Mouse (Mus musculus) myocyte (in vitro differentiated cells): Measurements from ENCODE around the gene Gtf3c2. TPM values are rescaled to one million over a fixed set of nuclear protein-coding genes. Genes with fewer than 3 reads are reported as not detected.

Source experiments
- H3K27me3 ChIP-seq: one replicate; pipeline ENCODE4 v1.6.1; 2011; ENCODE audit not compliant: control insufficient read depth, insufficient read depth, insufficient read length
- H3K36me3 ChIP-seq: one replicate; pipeline ENCODE4 v1.6.1; 2011; ENCODE audit not compliant: control insufficient read depth, insufficient read depth
- H3K4me2 ChIP-seq: one replicate; pipeline ENCODE4 v1.6.1; 2011; ENCODE audit warnings: low read depth, control low read depth
- H3K4me3 ChIP-seq: one replicate; pipeline ENCODE4 v1.5.1; 2011; ENCODE audit warnings: mild to moderate bottlenecking, control low read depth, moderate library complexity
- H3K79me2 ChIP-seq: one replicate; pipeline ENCODE4 v1.6.1; 2011; ENCODE audit not compliant: control insufficient read depth, insufficient read depth
- H3ac ChIP-seq: one replicate; pipeline ENCODE4 v1.6.1; 2011; ENCODE audit not compliant: control insufficient read depth, insufficient read length
- CEBPB ChIP-seq: IDR thresholded peaks from 2 replicates; pipeline ENCODE4 v1.6.1; 2011; ENCODE audit warnings: mild to moderate bottlenecking, moderate library complexity; ENCODE audit not compliant: poor library complexity, insufficient read depth, severe bottlenecking
- E2F4 ChIP-seq: IDR thresholded peaks from one replicate; pipeline ENCODE4 v1.6.1; 2011; ENCODE audit warnings: mild to moderate bottlenecking, control low read depth, moderate library complexity; ENCODE audit not compliant: insufficient read depth
- MAX ChIP-seq: IDR thresholded peaks from one replicate; pipeline ENCODE4 v1.6.1; 2011; ENCODE audit warnings: low read depth, mild to moderate bottlenecking, control low read depth
- MYOD1 ChIP-seq, 3 experiments: IDR thresholded peaks; one replicate each; pipeline ENCODE4 v1.6.1; 2011; ENCODE audit warnings: control low read depth in 2 of 3, low read depth in 2 of 3, mild to moderate bottlenecking in 2 of 3, moderate library complexity in 1 of 3; ENCODE audit not compliant: insufficient read length in 2 of 3, control insufficient read depth in 1 of 3
- MYOG ChIP-seq, 3 experiments: IDR thresholded peaks; one replicate each; pipeline ENCODE4 v1.6.1; 2011; ENCODE audit warnings: control low read depth in 2 of 3, low read depth in 2 of 3, mild to moderate bottlenecking in 2 of 3; ENCODE audit not compliant: insufficient read length in 2 of 3, control insufficient read depth in 1 of 3, insufficient read depth in 1 of 3
- POLR2A ChIP-seq: IDR thresholded peaks from one replicate; pipeline ENCODE4 v1.6.1; 2011; ENCODE audit warnings: low read depth, mild to moderate bottlenecking, control low read depth, moderate library complexity; ENCODE audit not compliant: insufficient read length
- POLR2AphosphoS2 ChIP-seq: IDR thresholded peaks from one replicate; pipeline ENCODE4 v1.6.1; 2011; ENCODE audit warnings: low read depth, control low read depth; ENCODE audit not compliant: insufficient read length
- REST ChIP-seq: IDR thresholded peaks from one replicate; pipeline ENCODE4 v1.6.1; 2011; ENCODE audit warnings: mild to moderate bottlenecking, control low read depth, moderate library complexity; ENCODE audit not compliant: insufficient read depth, insufficient read length
- SRF ChIP-seq: IDR thresholded peaks from one replicate; pipeline ENCODE4 v1.6.1; 2011; ENCODE audit warnings: low read depth; ENCODE audit not compliant: control insufficient read depth, insufficient read length
- TCF12 ChIP-seq: IDR thresholded peaks from one replicate; pipeline ENCODE4 v1.6.1; 2011; ENCODE audit warnings: mild to moderate bottlenecking, control low read depth; ENCODE audit not compliant: poor library complexity, insufficient read depth, severe bottlenecking
- TCF3 ChIP-seq: IDR thresholded peaks from one replicate; pipeline ENCODE4 v1.6.1; 2011; ENCODE audit warnings: low read depth, control low read depth; ENCODE audit not compliant: insufficient read length
- USF1 ChIP-seq: IDR thresholded peaks from one replicate; pipeline ENCODE4 v1.6.1; 2011; ENCODE audit warnings: low read depth, mild to moderate bottlenecking, control low read depth, moderate library complexity
- polyA plus RNA-seq: library from polyadenylated mRNA; unstranded; fragments of >200 nt; fragmentation: generic; extraction: Trizol; gene quantifications from one replicate; pipeline ENCODE4 v1.2.1, GENCODE M21; 2012; ENCODE audit warnings: missing spikeins

Gene Gtf3c2
- polyA plus RNA-seq, 1 experiment: 24.9 TPM

GRCm38 (mm10) chr5:31201742-31202590, 22.0 kb upstream of the Gtf3c2 start, which contains the start of gene Zfp513:
Gene Zfp513 (minus strand): TSS chr5:31202303.
- no peaks in the 10 kb centered on the region for H3K27me3 ChIP-seq
- peak within 1 kb of the TSS; percentile 90 for H3K4me3 ChIP-seq
- H3ac ChIP-seq: peak within 1 kb of the TSS; percentile 34
- H3K36me3 ChIP-seq: peaks cover 44% of the 10 kb centered on the region
- peak within 1 kb of the TSS; percentile 90 for H3K4me2 ChIP-seq
- peak in 2 of 3 experiments; percentile 22 to 52 for TF ChIP-seq MYOD1 (IDR thresholded peaks at IDR 0.05; ENCODE audit: control insufficient read depth in 1 of 3, insufficient read length in 2 of 3, low read depth in 2 of 3)
- TF ChIP-seq TCF3: no peak
- peak; percentile 57 for TF ChIP-seq USF1
- peak; percentile 99 for TF ChIP-seq POLR2AphosphoS2
- no peak for TF ChIP-seq TCF12
- TF ChIP-seq POLR2A: peak; percentile 75
- no peak for TF ChIP-seq REST
- no peak for TF ChIP-seq MAX
- TF ChIP-seq E2F4: no peak
- peak in 2 of 3 experiments; percentile 46 to 69 for TF ChIP-seq MYOG (IDR thresholded peaks at IDR 0.05; ENCODE audit: control insufficient read depth in 1 of 3, insufficient read depth in 1 of 3, insufficient read length in 2 of 3, low read depth in 2 of 3)
- peaks cover 12% of the 10 kb centered on the region for H3K79me2 ChIP-seq

GRCm38 (mm10) chr5:31201042-31201741, 21.2 kb upstream of the Gtf3c2 start:
- H3K36me3 ChIP-seq: peaks cover 47% of the 10 kb centered on the region
- peak overlapping the region; percentile 81 for H3K4me2 ChIP-seq
- no peaks in the 10 kb centered on the region for H3K27me3 ChIP-seq
- peak; percentile 54 for TF ChIP-seq POLR2AphosphoS2
- no peak for TF ChIP-seq E2F4
- H3ac ChIP-seq: peak overlapping the region; percentile 34
- H3K79me2 ChIP-seq: peaks cover 12% of the 10 kb centered on the region
- H3K4me3 ChIP-seq: peak overlapping the region; percentile 90

- H3ac ChIP-seq: no peak overlapping the region
- H3K4me2 ChIP-seq: peak overlapping the region; percentile 81
- H3K36me3 ChIP-seq: peaks cover 50% of the 10 kb centered on the region
- peaks cover 12% of the 10 kb centered on the region for H3K79me2 ChIP-seq
- no peaks in the 10 kb centered on the region for H3K27me3 ChIP-seq
- TF ChIP-seq MAX: no peak
- TF ChIP-seq REST: no peak
- TF ChIP-seq MYOG (IDR thresholded peaks at IDR 0.05; ENCODE audit: control insufficient read depth in 1 of 3, insufficient read depth in 1 of 3, insufficient read length in 2 of 3, low read depth in 2 of 3): no peak
- no peak for TF ChIP-seq SRF
- peak; percentile 99 for TF ChIP-seq POLR2AphosphoS2
- TF ChIP-seq POLR2A: peak; percentile 50
- no peak for TF ChIP-seq USF1
- peak overlapping the region; percentile 90 for H3K4me3 ChIP-seq
These were observed 20.4 kb upstream of the Gtf3c2 start for GRCm38 (mm10) chr5:31200327-31200768.

- H3ac ChIP-seq: no peak overlapping the region
- H3K36me3 ChIP-seq: peaks cover 50% of the 10 kb centered on the region
- no peak overlapping the region for H3K4me3 ChIP-seq
- H3K79me2 ChIP-seq: peaks cover 12% of the 10 kb centered on the region
- no peak overlapping the region for H3K4me2 ChIP-seq
- TF ChIP-seq TCF12: no peak
- TF ChIP-seq POLR2AphosphoS2: peak; percentile 4
- no peak for TF ChIP-seq CEBPB
- TF ChIP-seq E2F4: no peak
- TF ChIP-seq SRF: no peak
- no peak for TF ChIP-seq USF1
- no peak for TF ChIP-seq REST
- TF ChIP-seq MAX: no peak
- TF ChIP-seq TCF3: no peak
- TF ChIP-seq MYOD1 (IDR thresholded peaks at IDR 0.05; ENCODE audit: control insufficient read depth in 1 of 3, insufficient read length in 2 of 3, low read depth in 2 of 3): peak in 1 of 3 experiments; percentile 15
- TF ChIP-seq MYOG (IDR thresholded peaks at IDR 0.05; ENCODE audit: control insufficient read depth in 1 of 3, insufficient read depth in 1 of 3, insufficient read length in 2 of 3, low read depth in 2 of 3): peak in 1 of 3 experiments; percentile 17
- TF ChIP-seq POLR2A: no peak
- no peaks in the 10 kb centered on the region for H3K27me3 ChIP-seq
These were observed 19.9 kb upstream of the Gtf3c2 start for GRCm38 (mm10) chr5:31199893-31200292.
